ENCODE assay signal across 9 mouse cellular contexts in the genomic region with DNA sequence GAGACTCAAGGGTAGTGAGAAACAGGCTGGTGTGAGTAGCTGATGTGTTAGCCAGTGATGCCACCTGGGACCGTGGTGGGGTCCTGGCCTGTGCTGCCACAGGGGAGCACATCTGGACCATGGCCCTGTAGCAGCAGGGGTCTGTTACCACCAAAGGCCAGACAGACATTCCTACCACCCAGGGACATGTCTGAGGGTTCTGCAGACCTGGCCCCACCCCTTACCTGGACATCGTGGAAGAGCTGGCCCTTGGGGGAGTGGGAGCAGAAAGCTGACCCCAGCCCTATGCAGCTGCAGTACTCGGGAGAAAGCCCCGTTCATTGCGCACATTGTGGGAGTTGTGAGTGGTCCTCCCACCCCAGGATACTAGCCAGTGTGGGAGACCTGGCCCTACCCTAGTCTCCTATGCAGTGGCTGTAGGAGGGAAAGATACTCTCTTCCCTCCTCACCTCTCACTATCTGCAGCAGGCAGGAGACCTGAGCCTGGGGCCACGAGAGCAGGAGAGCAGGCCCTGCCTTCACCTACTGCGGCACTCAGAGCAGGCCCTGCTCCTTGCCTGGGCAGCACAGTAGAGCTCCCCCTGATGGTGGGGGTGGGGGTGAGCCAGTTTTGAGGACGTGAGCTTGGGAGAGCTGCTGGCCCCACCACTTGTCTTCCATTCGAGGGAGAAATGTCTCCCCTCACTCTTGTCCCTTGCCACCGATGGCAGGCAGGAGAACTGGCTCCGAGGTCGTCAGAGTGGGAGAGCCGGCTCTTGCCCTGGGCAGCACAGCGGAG.
DNase-seq lines count a peak whose midpoint lies in the region; ATAC-seq and TF ChIP-seq lines count a peak whose summit lies in the region.
"Had no signal": no experiment of that assay in that cellular context is flagged by ENCODE, and none has a peak within 500 bp of the region (broad histone marks: within the 10 kb centered on the region; RNA-seq: fewer than 3 reads in every experiment).

No protein-coding gene starts in this region.

- H3K27ac ChIP-seq in kidney, postnatal 0 days, result no peak overlapping the region
- H3K27ac ChIP-seq in embryonic facial prominence, embryonic 13.5 days, result no peak overlapping the region; the same call in 1 of the 2 replicates

- H3K9ac ChIP-seq in kidney, postnatal 0 days (ENCODE audit: low read depth, low read length), result no peak overlapping the region
- H3K9ac ChIP-seq in embryonic facial prominence, embryonic 13.5 days, result no peak overlapping the region

- H3K4me1 ChIP-seq in kidney, postnatal 0 days (replicated peaks; ENCODE audit: insufficient read depth, low read length), result no peaks in the 10 kb centered on the region
- no peaks in the 10 kb centered on the region for H3K4me1 ChIP-seq in embryonic facial prominence, embryonic 13.5 days

- H3K27me3 ChIP-seq in kidney, postnatal 0 days (ENCODE audit: insufficient read depth, low read length), result no peaks in the 10 kb centered on the region
- H3K27me3 ChIP-seq in embryonic facial prominence, embryonic 13.5 days, result no peaks in the 10 kb centered on the region

- H3K4me2 ChIP-seq in kidney, postnatal 0 days (ENCODE audit: low read length), result no peak overlapping the region
- H3K4me2 ChIP-seq in embryonic facial prominence, embryonic 13.5 days, result no peak overlapping the region

- no peaks in the 10 kb centered on the region for H3K36me3 ChIP-seq in kidney, postnatal 0 days (ENCODE audit: insufficient read depth, low read length)
- H3K36me3 ChIP-seq in embryonic facial prominence, embryonic 13.5 days, result no peaks in the 10 kb centered on the region
- H3K36me3 ChIP-seq: G1E had no signal

- no peak for DNase-seq in kidney, postnatal 0 days (ENCODE audit: low spot score)
- DNase-seq in kidney, postnatal 4 days, result no peak
- peak; percentile 39 for DNase-seq in induced T-regulatory cell, adult 2 months (ENCODE audit: low read depth)
- DNase-seq in naive thymus-derived CD4-positive, alpha-beta T cell, adult 2 months (ENCODE audit: low read depth), result peak; percentile 59
- DNase-seq in ovary, postnatal 14 days (ENCODE audit: low spot score), result no peak
- DNase-seq in right cerebral cortex, postnatal 4 days, result no peak
- DNase-seq in right cerebral cortex, postnatal 10 days (ENCODE audit: low spot score in 2 of 2), result no peak

- no peaks in the 10 kb centered on the region for H3K9me3 ChIP-seq in kidney, postnatal 0 days (replicated peaks; ENCODE audit: low read length)
- H3K9me3 ChIP-seq in embryonic facial prominence, embryonic 13.5 days, result no peaks in the 10 kb centered on the region
- H3K9me3 ChIP-seq: G1E had no signal

- peak; percentile 36; the same call in 1 of the 2 replicates for ATAC-seq in kidney, postnatal 0 days (replicated peaks; ENCODE audit: low FRiP score, low read depth)
- peak; percentile 62 for ATAC-seq in embryonic facial prominence, embryonic 13.5 days (ENCODE audit: insufficient number of reproducible peaks, insufficient read depth, low FRiP score, low TSS enrichment, low read depth)

- WGBS in kidney, postnatal 0 days, result 82% methylated on average over 14 of the region's 14 CpGs
- WGBS in embryonic facial prominence, embryonic 13.5 days, result 81% methylated on average over 14 of the region's 14 CpGs

- H3K4me3 ChIP-seq in kidney, postnatal 0 days (replicated peaks; ENCODE audit: low read depth, low read length), result no peak overlapping the region
- H3K4me3 ChIP-seq in embryonic facial prominence, embryonic 13.5 days, result no peak overlapping the region

- no peak; the same call in 1 of the 2 replicates for TF ChIP-seq CTCF in kidney, postnatal 0 days (IDR thresholded peaks at IDR 0.05; ENCODE audit: low read depth)

Comparison
In these comparisons a context has a peak if more than half of its experiments do, and no peak if none do; other contexts are left out.
1. DNase-seq: peak in induced T-regulatory cell, adult 2 months (single experiment) and naive thymus-derived CD4-positive, alpha-beta T cell, adult 2 months (single experiment); none in kidney, postnatal 0 days (single experiment), kidney, postnatal 4 days (0 of 2), ovary, postnatal 14 days (single experiment), right cerebral cortex, postnatal 4 days (single experiment) and right cerebral cortex, postnatal 10 days (0 of 2).